Mouse (Mus musculus) ES-Bruce4 (cell line): ENCODE results near the gene Wdr86. TPM values are rescaled to one million over a fixed set of nuclear protein-coding genes. Genes with fewer than 3 reads are reported as not detected.
A peak's percentile ranks its signal among the peaks of the same experiment; 100 is the strongest.

Source experiments
- H3K27ac ChIP-seq: 2 replicates; pipeline ENCODE4 v1.5.1; 2012; ENCODE audit warnings: low read length, inconsistent platforms; ENCODE audit not compliant: insufficient read depth
- H3K27me3 ChIP-seq: 2 replicates; pipeline ENCODE4 v1.6.1; 2012; ENCODE audit warnings: mild to moderate bottlenecking, low read length, inconsistent platforms; ENCODE audit not compliant: control insufficient read depth, poor library complexity, insufficient read depth, severe bottlenecking
- H3K36me3 ChIP-seq: 2 replicates; pipeline ENCODE4 v1.6.1; 2012; ENCODE audit warnings: inconsistent platforms, mild to moderate bottlenecking, low read length, moderate library complexity; ENCODE audit not compliant: control insufficient read depth, poor library complexity, insufficient read depth, severe bottlenecking
- H3K4me1 ChIP-seq: one replicate; pipeline ENCODE4 v1.8.1; 2011; ENCODE audit warnings: low read length; ENCODE audit not compliant: control insufficient read depth, insufficient read depth
- H3K4me3 ChIP-seq: 2 replicates; pipeline ENCODE4 v1.5.1; 2011; ENCODE audit warnings: low read depth, mild to moderate bottlenecking, low read length
- H3K9ac ChIP-seq: 2 replicates; pipeline ENCODE4 v1.6.1; 2012; ENCODE audit warnings: low read depth, mild to moderate bottlenecking, inconsistent platforms; ENCODE audit not compliant: poor library complexity, severe bottlenecking
- H3K9me3 ChIP-seq: replicated peaks from 2 replicates; pipeline ENCODE4 v1.6.1; 2012; ENCODE audit warnings: mild to moderate bottlenecking, low read length, inconsistent platforms; ENCODE audit not compliant: control insufficient read depth, poor library complexity, insufficient read depth, severe bottlenecking
- CTCF ChIP-seq: IDR thresholded peaks from one replicate; pipeline ENCODE4 v1.8.1; 2011; ENCODE audit warnings: low read depth, low read length
- EP300 ChIP-seq: IDR thresholded peaks from 2 replicates; pipeline ENCODE4 v1.6.1; 2011; ENCODE audit warnings: low read depth, low read length; ENCODE audit not compliant: insufficient read depth
- POLR2A ChIP-seq: IDR thresholded peaks from one replicate; pipeline ENCODE4 v1.8.1; 2011; ENCODE audit warnings: low read length; ENCODE audit not compliant: insufficient read depth
- polyA plus RNA-seq: library from polyadenylated mRNA; stranded (reverse); fragments of >200 nt; gene quantifications from 2 replicates; pipeline ENCODE4 v1.2.4, GENCODE M21; 2011; ENCODE audit warnings: low read depth; ENCODE audit not compliant: missing spikeins, insufficient read depth, insufficient read length

The Wdr86 gene
- polyA plus RNA-seq, 1 experiment = 10.3 TPM

DNA sequence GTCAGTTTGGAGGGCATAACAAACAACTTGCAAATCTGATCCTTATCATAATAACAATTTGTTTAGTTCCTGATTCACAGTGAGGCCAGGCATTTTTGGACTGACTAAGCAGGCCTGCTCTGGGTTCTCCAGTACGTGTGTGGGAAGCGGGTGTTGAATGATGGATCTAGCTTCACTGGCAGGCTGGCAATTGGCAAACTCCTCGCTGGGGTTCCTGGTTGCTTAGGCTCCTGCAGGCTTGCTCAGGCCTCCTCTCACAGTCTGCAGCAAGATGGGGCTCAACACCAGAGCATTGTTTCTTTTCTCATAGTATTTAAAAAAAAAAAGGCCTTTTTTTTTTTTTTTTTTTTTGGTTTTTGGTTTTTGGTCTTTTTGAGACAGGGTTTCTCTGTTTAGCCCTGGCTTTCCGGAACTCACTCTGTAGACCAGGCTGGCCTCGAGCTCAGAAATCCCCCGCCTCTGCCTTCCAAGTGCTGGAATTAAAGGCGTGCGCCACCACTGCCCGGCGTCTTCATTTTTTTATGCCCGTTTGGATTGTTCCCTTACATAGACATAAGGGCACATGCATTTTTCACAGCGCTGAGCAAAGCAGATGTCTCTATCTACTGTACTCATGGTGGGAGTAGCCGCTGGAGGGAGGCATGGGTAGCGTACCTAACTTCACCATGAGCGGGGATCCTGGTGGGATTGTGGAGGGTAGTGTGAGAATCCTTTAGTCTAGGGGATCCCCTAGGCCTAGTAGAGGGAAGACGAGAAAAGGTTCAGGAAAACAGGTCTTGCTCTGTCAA lies 45.8 kb downstream of the Wdr86 start:
- TF ChIP-seq POLR2A (no peak), CTCF (no peak)
- Histone ChIP-seq H3K36me3 (peaks cover 5% of the 10 kb centered on the region; the same call in 1 of the 2 replicates), H3K4me3 (peak overlapping the region; percentile 66), H3K4me1 (no peaks in the 10 kb centered on the region), H3K9ac (peak overlapping the region; percentile 75), H3K9me3 (no peaks in the 10 kb centered on the region), H3K27me3 (no peaks in the 10 kb centered on the region), H3K27ac (peak overlapping the region; percentile 98)

DNA sequence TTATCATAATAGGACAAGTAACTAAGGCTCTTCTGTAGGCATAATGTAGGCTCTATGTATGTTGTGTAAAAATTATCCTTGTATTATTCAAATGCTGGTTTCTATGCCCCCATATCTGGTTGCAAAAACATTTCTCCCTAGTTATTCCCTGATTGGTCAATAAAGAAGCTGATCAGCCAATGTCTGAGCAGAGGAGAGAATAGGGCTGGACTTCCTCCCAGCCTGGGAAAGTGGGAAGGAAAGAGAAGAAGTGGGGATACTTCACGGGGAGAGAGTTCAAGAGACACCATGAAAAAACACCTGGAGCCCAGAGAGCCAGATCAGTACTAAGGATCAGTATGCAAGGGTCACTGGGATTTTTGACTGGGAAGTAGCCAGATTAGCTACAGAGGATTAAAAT lies 49.1 kb downstream of the Wdr86 start:
- Histone ChIP-seq H3K9me3 (peaks cover 11% of the 10 kb centered on the region), H3K9ac (no peak overlapping the region), H3K27ac (no peak overlapping the region), H3K4me3 (no peak overlapping the region), H3K4me1 (no peaks in the 10 kb centered on the region), H3K36me3 (no peaks in the 10 kb centered on the region), H3K27me3 (no peaks in the 10 kb centered on the region)
- no peak for TF ChIP-seq EP300
- no peak for TF ChIP-seq CTCF
- no peak for TF ChIP-seq POLR2A

DNA sequence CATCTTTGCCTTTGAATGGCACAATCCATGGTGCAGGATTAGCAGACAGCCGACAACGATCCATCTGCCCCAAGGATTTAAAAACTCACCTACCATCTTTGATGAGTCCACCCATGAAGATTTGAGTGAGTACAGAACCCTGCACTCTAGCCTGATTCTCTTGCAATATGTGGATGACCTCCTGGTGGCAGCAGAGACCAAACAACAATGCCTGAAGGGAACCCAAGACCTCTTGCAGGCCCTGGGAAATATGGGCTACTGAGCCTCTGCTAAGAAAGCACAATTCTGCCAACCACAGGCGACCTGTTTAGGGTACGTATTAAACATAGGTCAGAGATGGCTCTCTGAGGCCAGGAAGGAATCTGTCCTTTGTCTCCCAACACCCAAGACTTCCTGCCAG lies 56.3 kb downstream of the Wdr86 start:
- no peak overlapping the region for H3K27ac ChIP-seq
- H3K4me3 ChIP-seq = no peak overlapping the region
- no peaks in the 10 kb centered on the region for H3K27me3 ChIP-seq
- H3K36me3 ChIP-seq = no peaks in the 10 kb centered on the region
- no peak overlapping the region for H3K9ac ChIP-seq
- no peaks in the 10 kb centered on the region for H3K4me1 ChIP-seq
- TF ChIP-seq CTCF (peak; percentile 65), POLR2A (no peak)
- peaks cover 8% of the 10 kb centered on the region for H3K9me3 ChIP-seq

Other genes with a start within 250 kb of the Wdr86 start
- gene Gbx1, start 203.5 kb downstream of the Wdr86 start, polyA plus RNA-seq = 0.20 TPM in 1 of 2 replicates, not detected in the other
- gene Asb10, start 189.7 kb downstream of the Wdr86 start, polyA plus RNA-seq = not detected in 2 replicates
- not detected in 2 replicates for gene 4931409K22Rik, start 173.9 kb downstream of the Wdr86 start, polyA plus RNA-seq
- gene Abcf2, start 153.3 kb downstream of the Wdr86 start, polyA plus RNA-seq = 113 and 120 TPM in 2 replicates
- 5.7 and 8.3 TPM in 2 replicates for gene Chpf2, start 144.0 kb downstream of the Wdr86 start, polyA plus RNA-seq
- gene Smarcd3, start 106.3 kb downstream of the Wdr86 start, polyA plus RNA-seq = 1.5 and 1.9 TPM in 2 replicates
- gene Nub1, start 45.2 kb downstream of the Wdr86 start, polyA plus RNA-seq = 77.3 and 81.1 TPM in 2 replicates
- 8.2 TPM in 1 of 2 replicates, not detected in the other for gene Crygn, start 27.3 kb upstream of the Wdr86 start, polyA plus RNA-seq
- 87.5 and 112 TPM in 2 replicates for gene Rheb, start 111.9 kb upstream of the Wdr86 start, polyA plus RNA-seq